Comparison of ENCODE assay signal across 8 mouse cellular contexts in genomic region chr4:95303337-95303736, GRCm38 (mm10).
DNase-seq lines count a peak whose midpoint lies in the region; ATAC-seq and TF ChIP-seq lines count a peak whose summit lies in the region.

No protein-coding gene starts in this region.

- peaks cover 16% of the 10 kb centered on the region; the same call in 1 of the 2 replicates for H3K4me1 ChIP-seq in kidney, adult 2 months (ENCODE audit: control insufficient read depth, insufficient read depth, low read length)
- peaks cover 11% of the 10 kb centered on the region for H3K4me1 ChIP-seq in embryonic facial prominence, embryonic 10.5 days
- peaks cover 8% of the 10 kb centered on the region for H3K4me1 ChIP-seq in intestine, embryonic 16.5 days (ENCODE audit: control insufficient read depth, insufficient read depth, low read length)

- 42% methylated on average over 2 of the region's 2 CpGs for WGBS in kidney, adult 2 months
- 38% methylated on average over 2 of the region's 2 CpGs for WGBS in embryonic facial prominence, embryonic 10.5 days
- WGBS in intestine, embryonic 16.5 days = 55% methylated on average over 2 of the region's 2 CpGs

- no peak for TF ChIP-seq CTCF in kidney, adult 2 months (conservative IDR thresholded peaks at IDR 0.05; ENCODE audit: insufficient read depth, insufficient read length, low read depth, low read length)

- no peak overlapping the region for H3K4me3 ChIP-seq in kidney, adult 2 months (ENCODE audit: insufficient read depth, low read depth, low read length)
- H3K4me3 ChIP-seq in embryonic facial prominence, embryonic 10.5 days = no peak overlapping the region
- no peak overlapping the region for H3K4me3 ChIP-seq in intestine, embryonic 16.5 days (ENCODE audit: low read length)

- no peak overlapping the region for H3K4me2 ChIP-seq in intestine, embryonic 16.5 days (ENCODE audit: low read depth, low read length)

- TF ChIP-seq POLR2A in kidney, adult 2 months (IDR thresholded peaks at IDR 0.05; ENCODE audit: low read depth, low read length) = no peak

- H3K27ac ChIP-seq in kidney, adult 2 months (ENCODE audit: insufficient read depth, low read depth, low read length) = peak overlapping the region; percentile 54; the same call in 1 of the 2 replicates
- peak overlapping the region; percentile 24 for H3K27ac ChIP-seq in embryonic facial prominence, embryonic 10.5 days (replicated peaks)
- H3K27ac ChIP-seq in intestine, embryonic 16.5 days (ENCODE audit: low read length) = no peak overlapping the region

- H3K9me3 ChIP-seq in embryonic facial prominence, embryonic 10.5 days = no peaks in the 10 kb centered on the region
- no peaks in the 10 kb centered on the region for H3K9me3 ChIP-seq in intestine, embryonic 16.5 days (ENCODE audit: control insufficient read depth, low read length)

- H3K36me3 ChIP-seq in kidney, adult 2 months (ENCODE audit: control insufficient read depth, insufficient read depth, low read length) = no peaks in the 10 kb centered on the region
- no peaks in the 10 kb centered on the region for H3K36me3 ChIP-seq in embryonic facial prominence, embryonic 10.5 days (replicated peaks)
- H3K36me3 ChIP-seq in intestine, embryonic 16.5 days (ENCODE audit: control insufficient read depth, insufficient read depth, low read length) = no peaks in the 10 kb centered on the region

- H3K9ac ChIP-seq in intestine, embryonic 16.5 days (ENCODE audit: low read depth, low read length) = peak overlapping the region; percentile 43; the same call in 1 of the 2 replicates

- no peak for ATAC-seq in intestine, embryonic 16.5 days
- ATAC-seq in megakaryocyte progenitor cell, adult 5-6 weeks (replicated peaks; ENCODE audit: poor library complexity) = peak; percentile 86

- no peaks in the 10 kb centered on the region; the same call in 1 of the 2 replicates for H3K27me3 ChIP-seq in kidney, adult 2 months (replicated peaks; ENCODE audit: control insufficient read depth, insufficient read depth, low read length)
- H3K27me3 ChIP-seq in embryonic facial prominence, embryonic 10.5 days (replicated peaks; ENCODE audit: low read depth, poor library complexity, severe bottlenecking) = peaks cover 4% of the 10 kb centered on the region; the same call in 1 of the 2 replicates
- H3K27me3 ChIP-seq in intestine, embryonic 16.5 days (replicated peaks; ENCODE audit: control insufficient read depth, insufficient read depth, low read length) = no peaks in the 10 kb centered on the region

- DNase-seq in kidney, adult 2 months = peak; percentile 47
- no peak for DNase-seq in kidney, adult 18-20 months
- no peak for DNase-seq in embryonic facial prominence, embryonic 10.5 days (ENCODE audit: low spot score)
- no peak for DNase-seq in embryo, embryonic 11 days
- DNase-seq in ovary, postnatal 14 days (ENCODE audit: low spot score) = no peak
- DNase-seq in layer of hippocampus, postnatal 36 days = no peak
